Mouse (Mus musculus) forebrain, embryonic 15.5 days (tissue): Measurements from ENCODE around the gene Kbtbd13. TPM values are rescaled to one million over a fixed set of nuclear protein-coding genes. Genes with fewer than 3 reads are reported as not detected.
"Not testable (repeated sequence)": the region's sequence is repeated elsewhere in the genome, so short reads cannot be mapped to it uniquely, and the experiment has no call there.

Experiments
- ATAC-seq: fragments of 200-750 bp; cut with Nextera tagmentation; replicated peaks from 2 replicates; pipeline ENCODE4 v1.8.0; 2017; ENCODE audit warnings: mild to moderate bottlenecking, moderate TSS enrichment, moderate library complexity
- H3K27ac ChIP-seq: fragments of 300-500 bp; sonication (generic); replicated peaks from 2 replicates; pipeline ENCODE4 v1.5.1; 2015; ENCODE audit warnings: mild to moderate bottlenecking, inconsistent platforms
- H3K27me3 ChIP-seq: fragments of 300-500 bp; sonication (generic); 2 replicates; pipeline ENCODE4 v1.6.1; 2015; ENCODE audit warnings: inconsistent platforms
- H3K36me3 ChIP-seq: fragments of 300-500 bp; sonication (generic); 2 replicates; pipeline ENCODE4 v1.6.1; 2015; ENCODE audit warnings: mild to moderate bottlenecking, inconsistent platforms
- H3K4me1 ChIP-seq: fragments of 300-500 bp; sonication (generic); 2 replicates; pipeline ENCODE4 v1.6.1; 2015; ENCODE audit warnings: inconsistent platforms
- H3K4me2 ChIP-seq: fragments of 300-500 bp; sonication (generic); replicated peaks from 2 replicates; pipeline ENCODE4 v1.6.1; 2015; ENCODE audit warnings: mild to moderate bottlenecking, inconsistent platforms
- H3K4me3 ChIP-seq: fragments of 300-500 bp; sonication (generic); 2 replicates; pipeline ENCODE4 v1.5.1; 2015; ENCODE audit warnings: mild to moderate bottlenecking, inconsistent platforms
- H3K9ac ChIP-seq: fragments of 300-500 bp; sonication (generic); replicated peaks from 2 replicates; pipeline ENCODE4 v1.6.1; 2015; ENCODE audit warnings: mild to moderate bottlenecking, inconsistent platforms
- H3K9me3 ChIP-seq: fragments of 300-500 bp; sonication (generic); 2 replicates; pipeline ENCODE4 v1.6.1; 2016; ENCODE audit warnings: inconsistent platforms
- whole genome bisulfite sequencing: fragments of 180-500 bp; shearing (Covaris S2); methylation state at CpG from one replicate; pipeline ENCODE4 v1.1.7; 2015; ENCODE audit warnings: mixed read lengths; 5-methylcytosine and 5-hydroxymethylcytosine counted together
- polyA plus RNA-seq: library from polyadenylated mRNA; unstranded; fragments of >200 nt; fragmentation: Nextera tagmentation; extraction: Ambion mirVana; gene quantifications from 2 replicates; pipeline ENCODE4 v1.2.1, GENCODE M21; 2015

Gene Kbtbd13
- polyA plus RNA-seq, 1 experiment from 2014 or later, result 0.56 TPM

- not testable (repeated sequence) for H3K9me3 ChIP-seq, H3K36me3 ChIP-seq, H3K27me3 ChIP-seq
- H3K4me1 ChIP-seq, result peaks cover 30% of the 10 kb centered on the region
- peak overlapping the region; percentile 97 for H3K4me2 ChIP-seq
- WGBS, result 66% methylated on average over 11 of the region's 11 CpGs
- H3K4me3 ChIP-seq, result peak overlapping the region; percentile 100
- peak overlapping the region; percentile 91; the same call in 1 of the 2 replicates for H3K9ac ChIP-seq
- H3K27ac ChIP-seq, result peak overlapping the region; percentile 96
- peak; percentile 44 for ATAC-seq
Observed at GRCm38 (mm10) chr9:65345439-65345838, 46.0 kb downstream of the Kbtbd13 start.

GRCm38 (mm10) chr9:65340414-65340813 is 51.0 kb downstream of the Kbtbd13 start:
- Histone ChIP-seq H3K4me2 (no peak overlapping the region), H3K9me3 (no peaks in the 10 kb centered on the region), H3K4me3 (no peak overlapping the region), H3K9ac (no peak overlapping the region), H3K27ac (no peak overlapping the region), H3K36me3 (no peaks in the 10 kb centered on the region), H3K4me1 (0 out of 2 replicates have a peak, but pooled peaks cover 2% of the 10 kb centered on the region), H3K27me3 (no peaks in the 10 kb centered on the region; the same call in 1 of the 2 replicates)
- ATAC-seq, result no peak
- WGBS, result 84% methylated on average over 2 of the region's 2 CpGs

- no peaks in the 10 kb centered on the region for H3K36me3 ChIP-seq
- no peak overlapping the region for H3K4me3 ChIP-seq
- no peak overlapping the region for H3K27ac ChIP-seq
- H3K9ac ChIP-seq, result no peak overlapping the region
- no peaks in the 10 kb centered on the region for H3K4me1 ChIP-seq
- no peaks in the 10 kb centered on the region for H3K9me3 ChIP-seq
- ATAC-seq, result no peak
- H3K4me2 ChIP-seq, result no peak overlapping the region
- 86% methylated on average over 4 of the region's 4 CpGs for WGBS
- no peaks in the 10 kb centered on the region; the same call in 1 of the 2 replicates for H3K27me3 ChIP-seq
Observed at GRCm38 (mm10) chr9:65339146-65339545, 52.3 kb downstream of the Kbtbd13 start.

Other genes starting within 250 kb of the Kbtbd13 start
- gene Parp16, start 196.3 kb downstream of the Kbtbd13 start, polyA plus RNA-seq, result 4.9 and 5.1 TPM in 2 replicates
- 0.42 and 0.55 TPM in 2 replicates for gene Cilp, start 126.5 kb downstream of the Kbtbd13 start, polyA plus RNA-seq
- 45.7 and 47.3 TPM in 2 replicates for gene Clpx, start 97.4 kb downstream of the Kbtbd13 start, polyA plus RNA-seq
- 9.7 and 10.3 TPM in 2 replicates for gene Pdcd7, start 45.5 kb downstream of the Kbtbd13 start, polyA plus RNA-seq
- 0.83 and 0.92 TPM in 2 replicates for gene Ubap1l, start 30.6 kb downstream of the Kbtbd13 start, polyA plus RNA-seq
- gene Rasl12, start 6.9 kb upstream of the Kbtbd13 start, polyA plus RNA-seq, result 6.1 and 6.5 TPM in 2 replicates
- not detected in 2 replicates for gene Slc51b, start 31.3 kb upstream of the Kbtbd13 start, polyA plus RNA-seq
- 23.6 and 26.0 TPM in 2 replicates for gene Mtfmt, start 44.1 kb upstream of the Kbtbd13 start, polyA plus RNA-seq
- gene Spg21, start 69.3 kb upstream of the Kbtbd13 start, polyA plus RNA-seq, result 133 and 139 TPM in 2 replicates
- gene Ankdd1a, start 128.5 kb upstream of the Kbtbd13 start, polyA plus RNA-seq, result 0.23 and 0.26 TPM in 2 replicates
- 5.1 and 5.2 TPM in 2 replicates for gene Plekho2, start 188.4 kb upstream of the Kbtbd13 start, polyA plus RNA-seq
- gene Pif1, start 195.5 kb upstream of the Kbtbd13 start, polyA plus RNA-seq, result 11.8 and 12.4 TPM in 2 replicates
- gene Rbpms2, start 238.0 kb upstream of the Kbtbd13 start, polyA plus RNA-seq, result 3.3 and 3.6 TPM in 2 replicates